In genomic region chr4:134251241-134252130, GRCm38 (mm10) we compare ENCODE assay signal across 9 mouse cellular contexts. TPM values are rescaled to one million over a fixed set of nuclear protein-coding genes. Genes with fewer than 3 reads are reported as not detected.
A peak's percentile ranks its signal among the peaks of the same experiment; 100 is the strongest.
DNase-seq lines count a peak whose midpoint lies in the region; ATAC-seq lines count a peak whose summit lies in the region.
"Had no signal": no experiment of that assay in that cellular context is flagged by ENCODE, and none has a peak within 500 bp of the region (broad histone marks: within the 10 kb centered on the region; RNA-seq: fewer than 3 reads in every experiment).

No protein-coding gene starts in this region.

- under 1% methylated on average over 90 of the region's 91 CpGs for WGBS in kidney, embryonic 14.5 days
- 1% methylated on average over 91 of the region's 91 CpGs for WGBS in heart, embryonic 11.5 days (ENCODE audit: insufficient replicate concordance)

- H3K9me3 ChIP-seq in kidney, embryonic 14.5 days (ENCODE audit: control insufficient read depth, low read length) = no peaks in the 10 kb centered on the region
- H3K9me3 ChIP-seq in heart, embryonic 11.5 days (replicated peaks; ENCODE audit: control insufficient read depth, low read length) = no peaks in the 10 kb centered on the region

- H3K4me1 ChIP-seq in kidney, embryonic 14.5 days (ENCODE audit: control insufficient read depth, insufficient read depth, low read length) = peaks cover 48% of the 10 kb centered on the region
- peaks cover 53% of the 10 kb centered on the region for H3K4me1 ChIP-seq in heart, embryonic 11.5 days (ENCODE audit: control insufficient read depth, insufficient read depth, low read length)

- H3K4me3 ChIP-seq in kidney, embryonic 14.5 days (ENCODE audit: low read length) = peak overlapping the region; percentile 46
- peak overlapping the region; percentile 53 for H3K4me3 ChIP-seq in heart, embryonic 11.5 days (ENCODE audit: low read depth, low read length)

- peaks cover 48% of the 10 kb centered on the region for H3K27me3 ChIP-seq in kidney, embryonic 14.5 days (ENCODE audit: control insufficient read depth, insufficient read depth, low read length)
- H3K27me3 ChIP-seq in heart, embryonic 11.5 days (ENCODE audit: control insufficient read depth, insufficient read depth, low read length) = peaks cover 59% of the 10 kb centered on the region
- H3K27me3 ChIP-seq in splenic B cell, adult 2 months (ENCODE audit: control insufficient read depth, insufficient read depth, low read length, poor library complexity, severe bottlenecking) = peaks cover 2% of the 10 kb centered on the region; the same call in 1 of the 2 replicates

- H3K4me2 ChIP-seq in kidney, embryonic 14.5 days (replicated peaks; ENCODE audit: low read depth, low read length) = peak overlapping the region; percentile 79
- peak overlapping the region; percentile 80 for H3K4me2 ChIP-seq in heart, embryonic 11.5 days

- H3K36me3 ChIP-seq in kidney, embryonic 14.5 days (ENCODE audit: control insufficient read depth, insufficient read depth, low read length) = no peaks in the 10 kb centered on the region
- H3K36me3 ChIP-seq in heart, embryonic 11.5 days (ENCODE audit: control insufficient read depth, insufficient read depth, low read length) = no peaks in the 10 kb centered on the region
- no peaks in the 10 kb centered on the region for H3K36me3 ChIP-seq in splenic B cell, adult 2 months (ENCODE audit: control insufficient read depth, insufficient read depth, low read length, poor library complexity, severe bottlenecking)

- ATAC-seq in kidney, embryonic 14.5 days (ENCODE audit: low FRiP score, low TSS enrichment) = no peak; the same call in 1 of the 2 replicates
- no peak for ATAC-seq in heart, embryonic 11.5 days (replicated peaks; ENCODE audit: insufficient number of reproducible peaks, low FRiP score, low TSS enrichment)
- ATAC-seq in megakaryocyte progenitor cell, adult 5-6 weeks (replicated peaks; ENCODE audit: poor library complexity) = peak; percentile 51

- H3K27ac ChIP-seq in kidney, embryonic 14.5 days (ENCODE audit: low read depth, low read length) = no peak overlapping the region
- H3K27ac ChIP-seq in heart, embryonic 11.5 days (ENCODE audit: low read depth, low read length) = peak overlapping the region; percentile 41; the same call in 1 of the 2 replicates

- no peak for DNase-seq in kidney, adult 9 months
- DNase-seq in cerebellum, postnatal 25 days = peak; percentile 52 to 58
- peak; percentile 48 for DNase-seq in kidney, postnatal 14 days
- DNase-seq in splenic B cell, adult 2 months (ENCODE audit: low read depth, low spot score) = peak; percentile 38
- no peak for DNase-seq in layer of hippocampus, adult 9-11 months

- peak overlapping the region; percentile 55 for H3K9ac ChIP-seq in kidney, embryonic 14.5 days (ENCODE audit: low read depth, low read length)
- H3K9ac ChIP-seq in heart, embryonic 11.5 days (ENCODE audit: low read depth, low read length) = peak overlapping the region; percentile 53

RNA-seq across cellular contexts. Expression of gene Grrp1, which starts 2.4 kb away (rescaled TPM):
- polyA plus RNA-seq in kidney, embryonic 14.5 days (2014; fragmentation: Nextera tagmentation; extraction: Ambion mirVana) = 9.2 and 12.8 TPM in 2 replicates
- 3.7 and 4.4 TPM in 2 replicates for polyA plus RNA-seq in heart, embryonic 11.5 days (2014; fragmentation: Nextera tagmentation; extraction: Ambion mirVana)
- total RNA-seq in megakaryocyte progenitor cell, adult 5-6 weeks (2015) = not detected in 2 replicates
- total RNA-seq in megakaryocyte progenitor cell, adult 5-6 weeks (2017) = not detected in 2 replicates

RNA-seq across cellular contexts. Expression of gene Gm30191, which starts 4.8 kb away (rescaled TPM):
- not detected in 2 replicates for polyA plus RNA-seq in kidney, embryonic 14.5 days (2014; fragmentation: Nextera tagmentation; extraction: Ambion mirVana)
- polyA plus RNA-seq in heart, embryonic 11.5 days (2014; fragmentation: Nextera tagmentation; extraction: Ambion mirVana) = not detected in 2 replicates
- total RNA-seq in megakaryocyte progenitor cell, adult 5-6 weeks (2015) = not detected in 2 replicates
- total RNA-seq in megakaryocyte progenitor cell, adult 5-6 weeks (2017) = not detected in 2 replicates
- total RNA-seq: left cerebral cortex, adult 8-10 months had no signal

RNA-seq across cellular contexts. Expression of gene Zfp593, which starts 6.1 kb away (rescaled TPM):
- 17.5 and 18.9 TPM in 2 replicates for polyA plus RNA-seq in kidney, embryonic 14.5 days (2014; fragmentation: Nextera tagmentation; extraction: Ambion mirVana)
- polyA plus RNA-seq in heart, embryonic 11.5 days (2014; fragmentation: Nextera tagmentation; extraction: Ambion mirVana) = 11.5 and 12.4 TPM in 2 replicates
- total RNA-seq in megakaryocyte progenitor cell, adult 5-6 weeks (2015) = 11.7 and 11.8 TPM in 2 replicates
- 12.5 and 12.7 TPM in 2 replicates for total RNA-seq in megakaryocyte progenitor cell, adult 5-6 weeks (2017)

RNA-seq across cellular contexts. Expression of gene E130218I03Rik, which starts 8.0 kb away (rescaled TPM):
- polyA plus RNA-seq in kidney, embryonic 14.5 days (2014; fragmentation: Nextera tagmentation; extraction: Ambion mirVana) = 0.41 TPM in 1 of 2 replicates, not detected in the other
- 0.23 TPM in 1 of 2 replicates, not detected in the other for polyA plus RNA-seq in heart, embryonic 11.5 days (2014; fragmentation: Nextera tagmentation; extraction: Ambion mirVana)
- total RNA-seq in megakaryocyte progenitor cell, adult 5-6 weeks (2015) = not detected in 2 replicates
- total RNA-seq in megakaryocyte progenitor cell, adult 5-6 weeks (2017) = 0.14 TPM in 1 of 2 replicates, not detected in the other
- total RNA-seq: left cerebral cortex, adult 8-10 months had no signal

RNA-seq across cellular contexts. Expression of gene Cnksr1, which starts 13.3 kb away (rescaled TPM):
- 5.0 and 6.4 TPM in 2 replicates for polyA plus RNA-seq in kidney, embryonic 14.5 days (2014; fragmentation: Nextera tagmentation; extraction: Ambion mirVana)
- polyA plus RNA-seq in heart, embryonic 11.5 days (2014; fragmentation: Nextera tagmentation; extraction: Ambion mirVana) = 0.63 and 0.97 TPM in 2 replicates
- total RNA-seq in megakaryocyte progenitor cell, adult 5-6 weeks (2015) = not detected in 2 replicates
- total RNA-seq in megakaryocyte progenitor cell, adult 5-6 weeks (2017) = not detected in 2 replicates

Comparison
In these comparisons a context has a peak if more than half of its experiments do, and no peak if none do; other contexts are left out.
1. DNase-seq: peak in cerebellum, postnatal 25 days (2 of 2), kidney, postnatal 14 days (single experiment) and splenic B cell, adult 2 months (single experiment); none in kidney, adult 9 months (single experiment) and layer of hippocampus, adult 9-11 months (single experiment).